Mouse (Mus musculus) megakaryocyte, embryonic 14.5 days (primary cell): ENCODE measurements around the gene Mylip.

Experiments
- FLI1 ChIP-seq: IDR thresholded peaks from 2 replicates; pipeline ENCODE4 v1.6.1; 2012; ENCODE audit warnings: low read length, inconsistent platforms, mixed read lengths
- GATA1 ChIP-seq: IDR thresholded peaks from 3 replicates; pipeline ENCODE4 v1.6.1; 2012; ENCODE audit warnings: mixed read lengths, low read length, inconsistent platforms, borderline replicate concordance

- TF ChIP-seq GATA1: no peak
- TF ChIP-seq FLI1: no peak
Measured at GRCm38 (mm10) chr13:45343966-45344365, 45.6 kb upstream of the Mylip start.
